Mouse (Mus musculus): ENCODE data around the gene Ing2.

- TF ChIP-seq POLR2A (IDR thresholded peaks at IDR 0.05; ENCODE audit: low read depth, low read length) = no peak
- no peak for TF ChIP-seq CTCF (conservative IDR thresholded peaks at IDR 0.05; ENCODE audit: insufficient read depth, insufficient read length, low read depth, low read length)
These were observed 40.5 kb downstream of the Ing2 start for GRCm38 (mm10) chr8:47634791-47635341.

All from kidney, adult 2 months (tissue).